Mouse (Mus musculus): ENCODE results near the gene Magel2.

GRCm38 (mm10) chr7:62419493-62420360 is 42.9 kb downstream of the Magel2 start, which contains the start of gene Mkrn3:
- TF ChIP-seq TAL1 (IDR thresholded peaks at IDR 0.05; ENCODE audit: low read length) (no peak), GATA1 (IDR thresholded peaks at IDR 0.05; ENCODE audit: low read length) (no peak)

All from erythroblast, embryonic 14.5 days (primary cell).